Mouse (Mus musculus) CD4-positive, CD25-positive, alpha-beta regulatory T cell, adult 2 months (primary cell): ENCODE results near the gene Sowahb.
"Not testable (repeated sequence)": the region's sequence is repeated elsewhere in the genome, so short reads cannot be mapped to it uniquely, and the experiment has no call there.

Source experiments
- DNase-seq: peaks from one replicate; pipeline ENCODE4 v3.0.0-alpha.2; 2012; ENCODE audit warnings: low read depth, low spot score

Sowahb gene

GRCm38 (mm10) chr5:93043688-93044583 is 886 bp downstream of the Sowahb start:
- no peak for DNase-seq

GRCm38 (mm10) chr5:93042831-93043687 is 1.8 kb downstream of the Sowahb start:
- DNase-seq = no peak

- DNase-seq = no peak
These were observed 2.8 kb downstream of the Sowahb start for GRCm38 (mm10) chr5:93042031-93042430.

- DNase-seq = no peak
These were observed 3.5 kb downstream of the Sowahb start for GRCm38 (mm10) chr5:93041276-93041675.

GRCm38 (mm10) chr5:93040095-93040494 is 4.7 kb downstream of the Sowahb start:
- no peak for DNase-seq

GRCm38 (mm10) chr5:93036254-93036653 is 8.6 kb downstream of the Sowahb start:
- DNase-seq = no peak

GRCm38 (mm10) chr5:93035285-93035684 is 9.5 kb downstream of the Sowahb start:
- DNase-seq = no peak

- DNase-seq = no peak
These were observed 11.5 kb downstream of the Sowahb start for GRCm38 (mm10) chr5:93033087-93033870.

- DNase-seq = no peak
These were observed 12.2 kb downstream of the Sowahb start for GRCm38 (mm10) chr5:93032621-93033020.

GRCm38 (mm10) chr5:93030869-93031268 is 14.0 kb downstream of the Sowahb start:
- DNase-seq = no peak

- DNase-seq = no peak
These were observed 14.4 kb downstream of the Sowahb start for GRCm38 (mm10) chr5:93030411-93030810.

GRCm38 (mm10) chr5:93027120-93027675 is 17.6 kb downstream of the Sowahb start:
- no peak for DNase-seq

GRCm38 (mm10) chr5:93026437-93027119 is 18.2 kb downstream of the Sowahb start:
- DNase-seq = no peak

- DNase-seq = no peak
These were observed 20.0 kb downstream of the Sowahb start for GRCm38 (mm10) chr5:93024754-93025280.

GRCm38 (mm10) chr5:93022126-93022797 is 22.6 kb downstream of the Sowahb start:
- no peak for DNase-seq

- no peak for DNase-seq
These were observed 24.7 kb downstream of the Sowahb start for GRCm38 (mm10) chr5:93020024-93020666.

- DNase-seq = not testable (repeated sequence)
These were observed 25.6 kb downstream of the Sowahb start for GRCm38 (mm10) chr5:93019207-93019606.

GRCm38 (mm10) chr5:93017678-93018077 is 27.1 kb downstream of the Sowahb start:
- no peak for DNase-seq

GRCm38 (mm10) chr5:93008256-93008655 is 36.6 kb downstream of the Sowahb start:
- no peak for DNase-seq
